Mouse (Mus musculus): Measurements from ENCODE around the gene Snx1.

GRCm38 (mm10) chr9:66084171-66084570, 42.2 kb downstream of the Snx1 start:
- TF ChIP-seq CTCF (IDR thresholded peaks at IDR 0.05; ENCODE audit: borderline replicate concordance, extremely low read depth, insufficient read depth, insufficient read length) (no peak), POLR2A (IDR thresholded peaks at IDR 0.05; ENCODE audit: borderline replicate concordance, extremely low read depth, insufficient read depth, insufficient read length, poor library complexity, severe bottlenecking) (no peak)

All from brain, embryonic 14.5 days (tissue).